21 mouse cellular contexts compared by ENCODE assay signal in genomic region chr7:139447381-139447780, GRCm38 (mm10).
"Had no signal": no experiment of that assay in that cellular context is flagged by ENCODE, and none has a peak within 500 bp of the region (broad histone marks: within the 10 kb centered on the region; RNA-seq: fewer than 3 reads in every experiment).

No protein-coding gene starts in this region.

- H3K9ac ChIP-seq: heart, embryonic 13.5 days; heart, embryonic 15.5 days; hindbrain, embryonic 13.5 days; hindbrain, embryonic 15.5 days; kidney, embryonic 15.5 days; limb, embryonic 13.5 days; limb, embryonic 15.5 days; liver, embryonic 12.5 days; liver, embryonic 14.5 days had no signal

- H3K9me3 ChIP-seq: heart, embryonic 13.5 days; heart, embryonic 15.5 days; hindbrain, embryonic 13.5 days; hindbrain, embryonic 15.5 days; kidney, embryonic 15.5 days; limb, embryonic 13.5 days; limb, embryonic 15.5 days; liver, embryonic 12.5 days had no signal

- H3K27ac ChIP-seq: heart, embryonic 13.5 days; heart, embryonic 15.5 days; hindbrain, embryonic 13.5 days; hindbrain, embryonic 15.5 days; hindbrain, postnatal 0 days; kidney, embryonic 15.5 days; kidney, postnatal 0 days; limb, embryonic 13.5 days; limb, embryonic 15.5 days; liver, embryonic 12.5 days; liver, embryonic 14.5 days had no signal

- H3K4me3 ChIP-seq: heart, embryonic 13.5 days; heart, embryonic 15.5 days; hindbrain, embryonic 13.5 days; hindbrain, embryonic 15.5 days; kidney, embryonic 15.5 days; limb, embryonic 13.5 days; limb, embryonic 15.5 days; liver, embryonic 12.5 days had no signal

- H3K36me3 ChIP-seq: heart, embryonic 13.5 days; heart, embryonic 15.5 days; hindbrain, embryonic 13.5 days; hindbrain, embryonic 15.5 days; kidney, embryonic 15.5 days; limb, embryonic 13.5 days; limb, embryonic 15.5 days; liver, embryonic 12.5 days had no signal

- DNase-seq: gastrocnemius, postnatal 14 days; gastrocnemius, postnatal 36 days; heart, adult 18-20 months; kidney, adult 11 months; kidney, adult 2 months; kidney, adult 9 months; kidney, postnatal 14 days; kidney, postnatal 36 days; layer of hippocampus, postnatal 36 days; left cerebral cortex, postnatal 4 days had no signal

- H3K4me1 ChIP-seq: hindbrain, embryonic 13.5 days; hindbrain, embryonic 15.5 days; liver, embryonic 12.5 days had no signal

- H3K27me3 ChIP-seq: heart, embryonic 13.5 days; heart, embryonic 15.5 days; hindbrain, embryonic 13.5 days; hindbrain, embryonic 15.5 days; kidney, embryonic 15.5 days; limb, embryonic 13.5 days; limb, embryonic 15.5 days; liver, embryonic 12.5 days had no signal
